Mouse (Mus musculus) liver, postnatal 0 days (tissue): ENCODE results near the gene Fam213a.

Experiments used
- CTCF ChIP-seq: sonication (generic); IDR thresholded peaks from 2 replicates; pipeline ENCODE4 v1.5.1; 2016; ENCODE audit warnings: antibody characterized with exemption, low read depth
- EP300 ChIP-seq: IDR thresholded peaks from 2 replicates; pipeline ENCODE4 v1.6.1; 2016; ENCODE audit warnings: antibody characterized with exemption, low read depth, mild to moderate bottlenecking

DNA sequence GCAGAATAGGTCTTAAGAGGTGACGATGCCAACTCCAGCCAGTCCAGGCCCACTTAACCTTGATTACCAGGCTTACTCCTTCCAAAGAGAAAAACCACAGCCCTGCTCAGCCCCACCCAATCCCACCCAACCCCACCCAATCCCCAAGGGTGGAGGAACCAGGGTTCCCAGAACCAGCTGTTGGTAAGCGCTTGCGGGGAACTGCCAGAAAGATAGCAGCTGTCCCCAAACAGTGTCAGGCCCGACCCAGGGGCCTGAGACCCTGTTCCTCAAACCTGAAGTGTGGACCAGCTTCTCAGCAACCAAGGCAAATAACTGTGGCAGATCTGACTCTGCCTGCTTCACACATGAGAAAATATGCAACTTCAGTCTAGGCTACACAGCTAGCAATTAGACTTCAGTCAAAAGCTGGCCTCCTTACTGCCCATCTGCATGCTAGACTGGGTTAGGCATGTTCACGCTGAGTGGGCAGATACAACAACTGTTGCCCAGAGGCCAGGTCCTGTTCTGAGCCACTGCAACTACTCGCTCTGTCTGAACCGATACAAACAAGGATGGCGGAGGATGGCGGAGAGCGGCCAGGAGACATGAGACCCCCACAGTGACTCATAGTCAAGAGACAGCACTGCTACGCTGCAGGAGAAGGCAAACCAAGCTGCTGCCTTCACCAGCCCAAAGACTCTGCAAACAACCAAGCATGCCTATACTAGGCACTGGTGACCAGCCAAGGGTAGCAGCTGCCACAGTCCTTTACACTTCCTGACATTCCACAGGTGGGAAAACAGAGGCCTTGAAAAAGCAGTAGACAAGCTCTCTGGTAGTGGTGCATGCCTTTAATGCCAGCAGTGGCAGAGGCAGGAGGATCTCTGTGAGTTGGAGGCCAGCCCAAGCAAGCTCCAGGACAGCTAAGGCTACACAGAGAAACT lies 51.0 kb downstream of the Fam213a start:
- TF ChIP-seq EP300 (0 out of 2 replicates have a peak, but pooled peaks have one; percentile 30), CTCF (no peak)
